Mouse (Mus musculus) intestine, embryonic 16.5 days (tissue): ENCODE results near the gene Mpzl1. TPM values are rescaled to one million over a fixed set of nuclear protein-coding genes. Genes with fewer than 3 reads are reported as not detected.

Source experiments
- polyA plus RNA-seq: library from polyadenylated mRNA; unstranded; fragments of >200 nt; fragmentation: Nextera tagmentation; extraction: Ambion mirVana; gene quantifications from 2 replicates; pipeline ENCODE4 v1.2.1, GENCODE M21; 2015

Gene Mpzl1
- polyA plus RNA-seq, 1 experiment from 2014 or later, result 110 TPM

Other genes with a start within 250 kb of the Mpzl1 start
- gene Dcaf6, start 174.1 kb downstream of the Mpzl1 start, polyA plus RNA-seq, result 10.1 and 10.7 TPM in 2 replicates
- gene Mpc2, start 173.9 kb downstream of the Mpzl1 start, polyA plus RNA-seq, result 154 and 156 TPM in 2 replicates
- not detected in 2 replicates for gene Adcy10, start 149.4 kb downstream of the Mpzl1 start, polyA plus RNA-seq
- gene Rcsd1, start 75.2 kb upstream of the Mpzl1 start, polyA plus RNA-seq, result 28.7 and 32.4 TPM in 2 replicates
- gene Creg1, start 129.2 kb upstream of the Mpzl1 start, polyA plus RNA-seq, result 122 and 142 TPM in 2 replicates
- 0.21 and 0.51 TPM in 2 replicates for gene Cd247, start 154.1 kb upstream of the Mpzl1 start, polyA plus RNA-seq